Mouse (Mus musculus) cortical plate, adult 2 months (tissue): ENCODE data around the gene Nell1.

ENCODE experiments used
- CTCF ChIP-seq: fragments of 200-500 bp; IDR thresholded peaks from 2 replicates; pipeline ENCODE4 v1.5.1; 2011; ENCODE audit warnings: mild to moderate bottlenecking, control low read depth, low read length; ENCODE audit not compliant: insufficient read depth; ENCODE audit errors: extremely low read depth
- POLR2A ChIP-seq: fragments of 200-500 bp; IDR thresholded peaks from 2 replicates; pipeline ENCODE4 v1.6.1; 2011; ENCODE audit warnings: mild to moderate bottlenecking, low read length, control low read depth; ENCODE audit not compliant: insufficient read depth; ENCODE audit errors: extremely low read depth

DNA sequence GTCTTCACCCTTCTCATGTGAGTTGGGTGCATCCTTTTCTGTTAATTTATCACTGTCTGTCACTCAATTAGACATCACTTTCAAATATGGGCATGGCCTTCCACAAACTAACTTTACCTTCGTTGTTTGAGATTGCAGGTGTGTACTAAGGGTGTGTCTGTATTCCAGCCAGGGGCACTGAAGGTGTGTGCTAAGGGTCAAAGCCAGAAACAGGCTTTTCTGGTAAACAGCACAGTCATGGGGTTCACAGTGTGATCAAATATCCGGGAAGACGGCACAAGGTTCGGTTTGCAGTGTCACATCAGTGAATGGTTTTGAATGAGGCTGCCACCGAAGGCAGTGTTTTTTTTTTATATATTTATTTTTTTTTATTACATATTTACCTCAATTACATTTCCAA is 455.1 kb downstream of the Nell1 start:
- TF ChIP-seq POLR2A, result no peak
- no peak for TF ChIP-seq CTCF
